Mouse (Mus musculus): Measurements from ENCODE around the gene Zswim7.

DNA sequence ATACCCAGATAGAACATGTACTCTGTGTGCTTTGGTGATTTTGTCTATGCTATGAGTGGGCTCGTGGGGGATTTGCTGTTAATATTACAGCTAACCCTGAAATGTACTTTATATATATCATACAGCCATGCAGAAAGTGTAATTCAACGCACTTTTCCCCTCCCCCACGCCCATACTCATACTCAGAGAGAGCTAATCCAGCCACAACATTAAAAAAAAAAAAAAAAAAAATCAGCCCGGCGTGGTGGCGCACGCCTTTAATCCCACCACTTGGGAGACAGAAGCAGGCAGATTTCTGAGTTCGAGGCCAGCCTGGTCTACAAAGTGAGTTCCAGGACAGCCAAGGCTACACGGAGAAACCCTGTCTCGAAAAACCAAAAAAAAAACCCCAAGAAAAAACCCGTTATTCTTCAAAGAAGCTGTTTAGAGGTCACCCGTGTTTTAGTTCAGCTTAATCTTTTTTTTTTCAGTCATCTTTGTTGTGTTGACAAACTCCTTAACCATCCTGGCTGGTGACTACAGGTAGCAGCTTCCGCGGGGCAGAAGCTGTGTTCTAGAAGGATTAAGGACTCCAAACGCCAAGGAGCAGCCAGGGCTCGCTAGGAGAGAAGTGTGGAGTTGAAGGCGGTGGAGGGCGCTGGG is 33.3 kb downstream of the Zswim7 start:
- TF ChIP-seq CTCF (IDR thresholded peaks at IDR 0.05; ENCODE audit: low read depth, low read length), result no peak
- TF ChIP-seq GATA1 (IDR thresholded peaks at IDR 0.05; ENCODE audit: borderline replicate concordance, low read length), result no peak
- no peak for TF ChIP-seq TAL1 (conservative IDR thresholded peaks at IDR 0.05; ENCODE audit: low read depth, low read length)
- no peak for TF ChIP-seq POLR2AphosphoS5 (IDR thresholded peaks at IDR 0.05; ENCODE audit: insufficient replicate concordance, low read depth, low read length)
- TF ChIP-seq GATA2 (IDR thresholded peaks at IDR 0.05; ENCODE audit: borderline replicate concordance, low read depth, low read length), result no peak

All from G1E (cell line).